Mouse (Mus musculus) yolk sac, embryonic 10.5 days (tissue): ENCODE measurements around the gene Ccnj.

Source experiments
- DNase-seq: peaks from one replicate; pipeline ENCODE4 v3.0.0-alpha.2; 2017; ENCODE audit warnings: low spot score

The Ccnj gene

DNA sequence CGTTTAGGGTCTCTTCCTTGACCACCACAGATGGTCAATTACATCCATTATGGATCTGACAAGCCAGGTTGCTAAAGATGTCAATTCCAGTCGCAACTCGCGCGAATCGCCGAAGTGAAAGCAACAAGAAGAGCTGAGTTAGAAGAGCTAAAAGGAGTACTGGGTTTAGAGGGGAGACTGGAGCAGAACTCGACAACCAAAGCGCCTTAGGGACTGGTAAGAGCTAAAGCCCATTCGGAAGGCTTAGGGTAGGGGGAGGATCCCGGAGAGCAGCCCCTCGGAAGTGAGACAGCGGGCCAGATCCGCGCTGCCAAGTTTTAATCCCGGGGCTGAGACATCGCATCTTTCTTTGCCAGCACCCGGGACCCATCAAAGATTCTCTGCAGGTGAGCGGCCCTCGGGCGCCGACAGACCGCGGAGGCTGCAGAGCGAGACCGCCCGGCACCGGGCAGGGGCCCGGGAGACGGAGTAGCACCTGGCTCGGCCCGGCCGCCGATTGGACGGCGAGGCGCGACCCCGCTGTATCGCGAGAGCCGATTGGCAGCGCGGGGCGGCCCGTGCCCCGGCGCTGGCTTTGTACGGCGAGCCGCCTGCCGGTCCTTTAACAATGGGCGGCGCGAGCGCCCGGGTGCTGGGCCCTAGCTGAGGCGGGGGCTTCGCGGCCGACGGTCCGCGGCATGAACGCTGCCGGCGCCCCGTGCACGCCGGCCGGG, at the start of gene Ccnj:
Ccnj (plus strand) TSS at position 577 of the 713 bp plus-strand sequence.
- DNase-seq, result peak; percentile 92

DNA sequence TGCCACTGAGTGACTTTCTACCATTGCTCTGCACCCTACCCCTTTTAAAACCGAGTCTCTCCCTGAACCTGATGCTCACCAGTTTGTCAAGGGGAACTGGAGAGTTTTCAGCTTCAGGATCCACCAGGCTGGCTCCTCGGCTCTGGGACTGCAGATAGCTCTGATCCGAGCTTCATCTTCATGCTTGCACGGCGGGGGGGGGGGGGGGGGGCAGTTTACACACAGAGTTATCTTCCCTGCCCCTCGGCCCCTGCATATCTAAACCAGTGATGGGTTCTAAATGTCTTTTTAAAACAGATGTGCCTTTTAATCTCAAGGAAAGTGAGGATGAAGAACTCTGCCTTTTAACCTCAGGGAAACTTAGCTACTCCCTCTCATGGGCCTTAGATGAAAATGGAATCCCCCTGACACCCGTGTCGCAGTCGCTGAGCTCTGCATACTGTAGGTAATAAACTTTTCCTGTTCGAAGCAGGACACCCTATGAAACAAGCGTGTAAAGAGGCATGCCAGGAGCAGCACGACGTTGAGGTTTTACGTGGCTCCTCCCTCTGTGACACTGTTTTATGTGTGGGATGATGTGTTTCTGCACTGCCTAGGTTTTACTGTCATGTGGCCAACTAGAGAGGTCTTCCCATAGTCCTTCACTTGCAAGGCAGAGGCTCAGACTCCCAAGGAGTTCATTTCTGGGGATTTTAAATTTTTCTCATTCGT, 42.9 kb upstream of the Ccnj start:
- DNase-seq, result no peak

DNA sequence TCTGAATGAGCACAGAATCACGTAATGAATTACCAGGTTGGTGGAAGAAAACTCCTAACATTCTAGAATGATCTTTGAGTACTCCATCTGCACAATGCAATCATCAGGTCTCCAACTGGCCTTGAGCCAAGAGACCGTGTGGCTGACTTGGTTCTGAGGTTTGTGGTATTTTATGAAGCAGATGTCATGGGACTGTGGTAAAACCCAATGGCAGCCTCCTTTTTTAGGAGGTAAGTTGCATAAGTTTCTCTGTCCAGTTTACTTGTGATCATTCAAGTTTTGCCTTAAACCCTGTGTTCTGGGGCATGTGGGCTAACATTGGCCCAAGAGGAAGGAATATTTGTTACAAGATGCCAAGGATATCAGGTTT, 42.4 kb upstream of the Ccnj start:
- no peak for DNase-seq

GRCm38 (mm10) chr19:40805176-40805737, 25.8 kb upstream of the Ccnj start:
- no peak for DNase-seq

DNA sequence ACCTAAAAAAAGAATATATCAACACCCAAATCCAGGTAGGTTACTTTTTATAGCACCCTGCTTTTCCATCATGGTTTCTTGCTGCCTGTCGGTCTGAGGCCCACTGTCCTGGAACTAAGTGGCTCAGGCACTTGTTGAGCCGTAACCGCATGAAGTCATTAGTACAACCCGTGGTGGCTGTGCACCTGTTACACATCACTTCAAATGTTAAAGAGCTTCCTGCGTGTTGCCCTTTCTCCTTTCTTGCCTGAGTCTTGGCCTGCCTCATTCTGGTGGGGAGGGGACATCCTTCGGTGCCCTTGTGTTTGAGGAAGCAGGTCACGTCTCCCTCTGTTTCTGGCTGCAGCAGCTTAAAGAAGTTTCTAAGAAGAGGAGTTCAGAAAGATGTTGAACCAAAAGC, 21.2 kb upstream of the Ccnj start:
- no peak for DNase-seq

- no peak for DNase-seq
These were observed 19.2 kb upstream of the Ccnj start for GRCm38 (mm10) chr19:40811840-40812239.

- no peak for DNase-seq
These were observed 18.3 kb upstream of the Ccnj start for GRCm38 (mm10) chr19:40812778-40813177.

DNA sequence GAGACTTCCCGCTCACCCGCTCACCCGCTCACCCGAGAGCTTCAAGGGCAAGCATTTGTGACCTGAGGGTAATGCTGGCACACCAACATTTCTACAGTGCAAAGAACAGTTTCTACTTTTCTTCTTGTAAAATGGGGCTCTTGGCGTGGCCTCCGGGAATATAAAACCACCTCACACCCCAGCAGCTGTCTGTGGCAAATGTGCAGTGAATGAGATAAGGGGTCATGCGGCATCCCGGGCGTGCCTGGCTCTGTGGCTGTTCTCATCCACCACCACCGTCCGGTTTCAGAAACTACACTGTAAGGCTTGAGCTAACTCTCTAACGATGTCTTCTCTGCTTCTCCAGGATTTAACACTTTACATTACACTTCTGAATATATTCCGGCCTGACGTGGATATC, 17.7 kb upstream of the Ccnj start:
- DNase-seq, result peak; percentile 16

DNA sequence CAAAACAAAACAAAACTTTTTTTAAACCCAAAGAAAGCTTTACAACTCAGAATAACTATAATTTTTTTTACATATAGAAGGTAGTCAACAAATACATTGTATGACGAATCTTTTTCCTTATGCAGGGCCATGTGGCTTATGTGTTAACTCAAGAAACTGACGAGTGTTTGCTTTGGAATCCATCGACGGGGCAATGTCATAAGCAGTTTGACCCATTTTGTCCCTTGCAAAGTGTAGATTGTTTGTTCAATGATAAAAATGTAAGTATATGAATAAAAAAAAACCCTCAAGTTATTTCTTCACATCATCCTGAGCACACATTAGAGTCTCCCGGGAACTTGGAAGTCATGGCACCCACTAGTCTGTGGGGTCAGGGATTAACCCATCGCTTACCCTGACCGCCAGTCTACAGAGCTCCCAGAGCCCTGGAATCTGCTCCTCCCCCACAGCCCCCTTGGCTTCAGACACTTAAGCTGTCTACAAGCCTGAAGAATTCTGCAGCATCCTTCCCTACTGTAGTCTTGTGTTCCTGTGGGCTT, 15.4 kb upstream of the Ccnj start:
- no peak for DNase-seq

DNA sequence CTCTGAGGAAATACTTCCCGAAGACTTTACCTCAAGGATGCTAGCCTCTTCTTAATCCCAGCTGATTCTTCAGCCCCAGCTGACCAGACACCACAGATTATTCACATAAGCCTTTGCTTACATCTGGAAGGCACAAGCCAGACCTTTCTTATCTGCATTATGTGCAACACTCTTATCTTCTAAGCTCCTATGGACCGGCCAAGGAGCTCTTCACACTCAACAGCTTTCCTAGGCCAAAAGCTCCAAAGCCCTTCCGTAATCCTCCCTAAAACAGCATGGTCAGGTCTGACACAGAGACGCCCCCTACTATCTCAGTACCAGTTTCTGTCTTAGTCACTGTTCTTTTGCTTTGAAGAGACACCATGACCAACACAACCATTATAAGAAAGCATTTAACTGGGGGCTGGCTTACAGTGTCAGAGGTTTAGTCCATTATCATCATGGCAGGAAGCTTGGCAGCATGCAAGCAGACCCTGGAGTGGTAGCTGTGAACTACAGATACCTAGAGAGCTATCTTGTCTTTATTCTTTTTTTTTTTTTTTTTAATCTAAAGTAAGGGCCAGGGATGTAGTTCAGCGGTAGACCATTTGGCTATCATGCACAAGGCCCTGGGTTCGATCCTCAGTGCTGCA, 13.1 kb upstream of the Ccnj start:
- DNase-seq, result peak; percentile 18

DNA sequence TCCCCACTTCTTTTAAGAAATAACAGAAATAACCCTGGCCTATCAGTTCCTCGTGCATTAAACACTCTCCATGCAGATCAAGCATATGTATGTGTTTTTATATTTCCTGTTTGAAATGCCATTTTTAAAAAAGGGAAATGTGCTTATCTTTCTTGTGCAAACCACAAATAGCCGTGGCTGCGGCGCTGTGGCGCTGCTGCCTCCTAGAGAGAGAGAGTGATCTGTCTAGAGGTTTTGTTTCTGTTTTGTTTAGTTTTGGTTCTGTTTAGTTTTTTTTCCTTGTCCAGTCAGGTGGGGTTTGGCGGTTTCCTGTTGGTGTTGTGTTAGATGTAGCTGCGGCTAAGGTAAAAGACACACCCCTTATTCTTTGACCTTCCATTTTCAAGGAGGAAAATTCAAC, 12.3 kb upstream of the Ccnj start:
- DNase-seq, result no peak

- DNase-seq, result no peak
These were observed 9.7 kb upstream of the Ccnj start for GRCm38 (mm10) chr19:40821306-40821825.

DNA sequence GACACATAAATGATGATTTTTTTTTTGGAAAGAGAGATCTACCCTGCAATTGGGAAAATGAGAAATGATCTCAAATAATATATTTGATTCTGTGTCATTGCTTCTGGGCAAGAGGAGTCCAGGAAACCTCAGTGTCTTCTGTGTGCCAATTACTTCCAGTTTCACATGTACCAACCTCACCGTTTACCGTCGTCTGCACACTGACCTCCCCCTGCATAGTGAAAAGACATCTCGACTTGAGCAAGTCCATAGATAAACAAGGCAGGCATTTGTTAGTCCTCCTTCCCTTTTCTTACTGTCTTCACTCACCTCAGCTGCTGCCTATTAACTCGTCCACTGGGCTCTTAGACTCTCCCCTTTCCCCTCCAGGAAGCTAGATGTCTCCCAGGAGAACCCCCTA, 5.4 kb upstream of the Ccnj start:
- no peak for DNase-seq

DNA sequence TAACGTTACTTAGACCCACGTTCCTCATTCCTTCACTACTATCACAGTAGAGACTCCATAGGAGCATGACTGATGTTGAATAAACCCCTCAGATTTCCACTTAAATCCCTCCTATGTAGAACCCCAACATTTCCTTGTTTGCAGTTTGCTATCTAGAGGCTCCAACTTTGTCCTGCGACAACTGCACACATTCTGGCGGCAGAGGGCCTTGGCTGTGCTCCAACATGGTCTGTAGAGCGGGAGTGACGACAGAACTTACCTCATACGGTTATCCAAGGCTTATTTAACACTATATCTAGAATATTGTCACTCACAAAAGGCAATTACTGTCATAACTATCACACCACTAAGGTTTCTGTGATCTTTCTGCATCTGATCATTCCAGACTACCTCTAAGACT, 4.3 kb upstream of the Ccnj start:
- DNase-seq, result no peak

GRCm38 (mm10) chr19:40830198-40830597, 881 bp upstream of the Ccnj start:
- no peak for DNase-seq

- DNase-seq, result peak; percentile 68
These were observed 530 bp downstream of the Ccnj start for GRCm38 (mm10) chr19:40831416-40832201.

GRCm38 (mm10) chr19:40832361-40832760, 1.3 kb downstream of the Ccnj start:
- no peak for DNase-seq

DNA sequence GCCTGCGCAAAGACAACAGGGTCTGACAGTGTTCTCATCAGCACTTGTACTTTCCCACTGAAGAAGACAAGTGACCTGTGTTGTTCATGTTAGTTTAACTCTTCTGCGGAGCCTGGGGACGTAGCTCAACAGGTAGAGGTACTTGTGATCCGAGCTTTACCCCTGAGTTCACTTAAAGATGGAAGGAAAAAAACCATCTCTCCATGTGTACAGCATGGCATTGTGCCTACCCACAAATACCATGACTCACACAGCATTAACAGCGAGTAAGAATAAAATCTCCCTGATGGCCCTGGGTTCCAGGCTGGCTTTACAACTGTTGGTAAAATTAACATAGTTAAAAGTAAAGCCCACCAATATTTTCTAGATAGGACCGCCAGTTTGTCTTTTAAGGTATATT, 3.4 kb downstream of the Ccnj start:
- no peak for DNase-seq

GRCm38 (mm10) chr19:40838205-40838604, 7.1 kb downstream of the Ccnj start:
- no peak for DNase-seq

DNA sequence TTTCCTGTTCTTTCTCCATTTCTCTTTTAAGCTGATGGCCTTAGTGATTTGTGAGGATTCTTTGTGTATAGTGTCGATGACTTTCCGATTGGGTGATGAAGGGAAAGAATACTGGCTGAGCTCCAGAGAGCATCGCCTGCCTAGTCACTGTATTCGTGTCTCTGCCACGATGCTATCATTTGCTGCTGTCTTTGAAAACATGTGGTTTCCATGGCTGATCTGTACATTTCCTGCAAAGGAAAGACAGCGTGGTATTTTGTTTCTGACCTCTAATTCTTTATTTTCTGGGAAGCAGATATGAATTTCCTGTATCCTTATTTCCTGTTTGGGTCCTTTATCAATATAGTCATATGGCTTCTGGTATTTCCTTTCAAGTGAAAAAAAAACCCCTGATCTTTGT, 9.2 kb downstream of the Ccnj start:
- no peak for DNase-seq

DNA sequence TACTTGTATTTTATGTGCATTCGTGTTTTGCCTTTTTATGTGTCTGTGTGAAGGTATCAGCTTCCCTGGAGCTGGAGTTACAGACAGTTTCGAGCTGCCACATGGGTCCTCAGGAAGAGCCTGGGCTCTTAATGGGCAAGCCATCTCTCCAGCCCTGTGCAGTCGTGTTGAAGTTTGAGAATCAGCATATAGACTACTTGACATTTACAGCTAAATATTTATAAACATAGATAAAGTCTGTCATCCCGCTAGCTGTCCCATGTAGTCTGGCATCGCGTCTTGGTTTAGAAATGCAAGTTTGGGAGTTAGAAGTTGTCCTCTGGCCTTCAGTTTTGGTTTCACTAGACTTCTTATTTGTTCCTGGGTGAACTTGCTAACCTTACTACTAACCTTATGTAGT, 10.0 kb downstream of the Ccnj start:
- no peak for DNase-seq

GRCm38 (mm10) chr19:40841593-40841992, 10.5 kb downstream of the Ccnj start:
- no peak for DNase-seq
